Mouse (Mus musculus): ENCODE measurements around the gene Map4k2. TPM values are rescaled to one million over a fixed set of nuclear protein-coding genes. Genes with fewer than 3 reads are reported as not detected.

The Map4k2 gene
- polyA plus RNA-seq, 1 experiment, result 1,004 TPM

GRCm38 (mm10) chr19:6380411-6381166, 39.7 kb downstream of the Map4k2 start:
- TF ChIP-seq POLR2A (IDR thresholded peaks at IDR 0.05; ENCODE audit: control insufficient read depth, extremely low read depth, insufficient read depth, low read length, poor library complexity) (no peak), CTCF (IDR thresholded peaks at IDR 0.05; ENCODE audit: borderline replicate concordance, control insufficient read depth, extremely low read depth, insufficient read depth, low read length, poor library complexity) (no peak)
- H3K27me3 ChIP-seq (ENCODE audit: control insufficient read depth, insufficient read depth, low read length), result no peaks in the 10 kb centered on the region
- peaks cover 13% of the 10 kb centered on the region for H3K4me1 ChIP-seq (replicated peaks; ENCODE audit: control insufficient read depth, insufficient read depth, low read length)
- H3K36me3 ChIP-seq (ENCODE audit: control insufficient read depth, insufficient read depth, low read length), result peaks cover 32% of the 10 kb centered on the region
- no peak overlapping the region for H3K4me3 ChIP-seq (ENCODE audit: control insufficient read depth, insufficient read depth, low read length)
- H3K27ac ChIP-seq (ENCODE audit: control insufficient read depth, insufficient read depth, low read length), result no peak overlapping the region
- no peak for DNase-seq
- WGBS, result 95% methylated on average over 9 of the region's 9 CpGs

GRCm38 (mm10) chr19:6381238-6381637, 40.3 kb downstream of the Map4k2 start:
- no peak for TF ChIP-seq POLR2A (IDR thresholded peaks at IDR 0.05; ENCODE audit: control insufficient read depth, extremely low read depth, insufficient read depth, low read length, poor library complexity)
- Histone ChIP-seq H3K27me3 (ENCODE audit: control insufficient read depth, insufficient read depth, low read length) (no peaks in the 10 kb centered on the region), H3K36me3 (ENCODE audit: control insufficient read depth, insufficient read depth, low read length) (peaks cover 25% of the 10 kb centered on the region), H3K4me3 (ENCODE audit: control insufficient read depth, insufficient read depth, low read length) (no peak overlapping the region), H3K27ac (ENCODE audit: control insufficient read depth, insufficient read depth, low read length) (no peak overlapping the region), H3K4me1 (replicated peaks; ENCODE audit: control insufficient read depth, insufficient read depth, low read length) (peaks cover 13% of the 10 kb centered on the region)
- WGBS, result 96% methylated on average over 5 of the region's 5 CpGs
- DNase-seq, result no peak

GRCm38 (mm10) chr19:6382323-6382924, 41.5 kb downstream of the Map4k2 start:
- no peak for TF ChIP-seq CTCF (IDR thresholded peaks at IDR 0.05; ENCODE audit: borderline replicate concordance, control insufficient read depth, extremely low read depth, insufficient read depth, low read length, poor library complexity)
- TF ChIP-seq POLR2A (IDR thresholded peaks at IDR 0.05; ENCODE audit: control insufficient read depth, extremely low read depth, insufficient read depth, low read length, poor library complexity), result no peak
- Histone ChIP-seq H3K36me3 (ENCODE audit: control insufficient read depth, insufficient read depth, low read length) (peaks cover 13% of the 10 kb centered on the region), H3K4me3 (ENCODE audit: control insufficient read depth, insufficient read depth, low read length) (no peak overlapping the region), H3K4me1 (replicated peaks; ENCODE audit: control insufficient read depth, insufficient read depth, low read length) (peaks cover 13% of the 10 kb centered on the region), H3K27me3 (ENCODE audit: control insufficient read depth, insufficient read depth, low read length) (no peaks in the 10 kb centered on the region), H3K27ac (ENCODE audit: control insufficient read depth, insufficient read depth, low read length) (no peak overlapping the region)
- DNase-seq, result no peak
- WGBS, result 62% methylated on average over 4 of the region's 4 CpGs

GRCm38 (mm10) chr19:6383470-6383869, 42.5 kb downstream of the Map4k2 start:
- no peak for TF ChIP-seq CTCF (IDR thresholded peaks at IDR 0.05; ENCODE audit: borderline replicate concordance, control insufficient read depth, extremely low read depth, insufficient read depth, low read length, poor library complexity)
- TF ChIP-seq POLR2A (IDR thresholded peaks at IDR 0.05; ENCODE audit: control insufficient read depth, extremely low read depth, insufficient read depth, low read length, poor library complexity), result no peak
- no peak for DNase-seq
- Histone ChIP-seq H3K27me3 (ENCODE audit: control insufficient read depth, insufficient read depth, low read length) (no peaks in the 10 kb centered on the region), H3K4me3 (ENCODE audit: control insufficient read depth, insufficient read depth, low read length) (no peak overlapping the region), H3K27ac (ENCODE audit: control insufficient read depth, insufficient read depth, low read length) (no peak overlapping the region), H3K4me1 (replicated peaks; ENCODE audit: control insufficient read depth, insufficient read depth, low read length) (peaks cover 13% of the 10 kb centered on the region), H3K36me3 (ENCODE audit: control insufficient read depth, insufficient read depth, low read length) (peaks cover 4% of the 10 kb centered on the region; the same call in 1 of the 2 replicates)
- 39% methylated on average over 5 of the region's 5 CpGs for WGBS

GRCm38 (mm10) chr19:6384128-6384527, 43.2 kb downstream of the Map4k2 start, which contains the start of gene Pygm:
Gene Pygm (plus strand): TSS chr19:6384399.
- WGBS, result 27% methylated on average over 7 of the region's 7 CpGs
- DNase-seq, result no peak
- no peak for TF ChIP-seq POLR2A (IDR thresholded peaks at IDR 0.05; ENCODE audit: control insufficient read depth, extremely low read depth, insufficient read depth, low read length, poor library complexity)
- no peak for TF ChIP-seq CTCF (IDR thresholded peaks at IDR 0.05; ENCODE audit: borderline replicate concordance, control insufficient read depth, extremely low read depth, insufficient read depth, low read length, poor library complexity)
- no peak within 1 kb of the TSS for H3K27ac ChIP-seq (ENCODE audit: control insufficient read depth, insufficient read depth, low read length)
- H3K4me3 ChIP-seq (ENCODE audit: control insufficient read depth, insufficient read depth, low read length), result no peak within 1 kb of the TSS
- peaks cover 4% of the 10 kb centered on the region; the same call in 1 of the 2 replicates for H3K36me3 ChIP-seq (ENCODE audit: control insufficient read depth, insufficient read depth, low read length)
- H3K27me3 ChIP-seq (ENCODE audit: control insufficient read depth, insufficient read depth, low read length), result no peaks in the 10 kb centered on the region
- peaks cover 20% of the 10 kb centered on the region for H3K4me1 ChIP-seq (replicated peaks; ENCODE audit: control insufficient read depth, insufficient read depth, low read length)

GRCm38 (mm10) chr19:6384954-6385353, 44.0 kb downstream of the Map4k2 start:
- Histone ChIP-seq H3K4me1 (replicated peaks; ENCODE audit: control insufficient read depth, insufficient read depth, low read length) (peaks cover 28% of the 10 kb centered on the region), H3K27me3 (ENCODE audit: control insufficient read depth, insufficient read depth, low read length) (no peaks in the 10 kb centered on the region), H3K27ac (ENCODE audit: control insufficient read depth, insufficient read depth, low read length) (no peak overlapping the region), H3K4me3 (ENCODE audit: control insufficient read depth, insufficient read depth, low read length) (no peak overlapping the region), H3K36me3 (ENCODE audit: control insufficient read depth, insufficient read depth, low read length) (peaks cover 4% of the 10 kb centered on the region; the same call in 1 of the 2 replicates)
- no peak for TF ChIP-seq CTCF (IDR thresholded peaks at IDR 0.05; ENCODE audit: borderline replicate concordance, control insufficient read depth, extremely low read depth, insufficient read depth, low read length, poor library complexity)
- no peak for TF ChIP-seq POLR2A (IDR thresholded peaks at IDR 0.05; ENCODE audit: control insufficient read depth, extremely low read depth, insufficient read depth, low read length, poor library complexity)
- DNase-seq, result no peak
- WGBS, result 81% methylated on average over 11 of the region's 11 CpGs

All from thymus, adult 2 months (tissue).